Mouse (Mus musculus) adrenal gland, adult 2 months (tissue): Measurements from ENCODE around the gene Mrtfb. TPM values are rescaled to one million over a fixed set of nuclear protein-coding genes. Genes with fewer than 3 reads are reported as not detected.

Experiments used
- DNase-seq: peaks from one replicate; pipeline ENCODE4 v3.0.0; 2021
- polyA plus RNA-seq: library from polyadenylated mRNA; depleted of rRNA; stranded (reverse); fragments of >200 nt; gene quantifications from 2 replicates; pipeline ENCODE4 v1.2.3, GENCODE M21; 2012
- total RNA-seq, 2 experiments: library from RNA; stranded (reverse); gene quantifications; 2 replicates each; pipeline ENCODE4 v1.2.3; 2021

The Mrtfb gene
- total and polyA plus RNA-seq, 3 experiments: 9.1 to 33.8 (median 27.2) TPM

DNA sequence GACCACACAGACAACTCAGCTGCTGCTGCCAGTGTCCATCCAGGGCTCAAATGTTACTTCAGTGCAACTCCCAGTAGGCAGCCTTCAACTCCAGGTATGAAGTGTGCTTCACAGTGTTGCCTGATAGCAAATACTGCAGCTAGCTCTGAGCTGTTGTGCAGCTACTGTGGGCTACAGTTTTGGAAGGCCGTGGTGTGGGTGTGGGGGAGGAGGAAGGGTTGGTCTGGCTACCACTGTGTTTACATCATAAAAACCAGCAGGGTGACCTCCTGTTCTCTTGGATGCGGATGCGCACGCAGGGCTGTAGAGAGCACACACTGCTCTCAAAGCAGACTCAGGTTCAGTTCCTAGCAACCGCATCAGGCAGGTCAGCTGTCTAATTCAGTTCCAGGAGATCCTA is 145.3 kb downstream of the Mrtfb start:
- DNase-seq: no peak

DNA sequence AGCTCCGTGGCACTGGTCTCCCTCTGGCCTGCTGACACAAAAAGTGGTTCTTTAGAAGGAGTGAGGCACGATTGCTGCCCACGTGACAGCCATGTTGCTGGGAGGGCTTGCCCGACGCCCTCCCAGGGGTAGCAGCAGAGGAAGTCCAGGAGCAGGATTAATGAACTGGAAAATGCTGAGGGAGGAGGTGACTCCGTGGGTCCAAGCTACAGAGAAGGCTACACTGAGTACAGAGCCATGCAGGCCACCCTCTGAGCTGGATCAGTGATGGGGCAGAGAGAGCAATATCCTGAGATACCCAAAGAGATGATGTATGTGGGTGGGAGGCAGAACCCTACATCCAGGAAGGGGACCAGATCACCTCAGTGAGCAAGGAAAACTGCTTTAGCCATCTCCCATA is 148.4 kb downstream of the Mrtfb start:
- no peak for DNase-seq

DNA sequence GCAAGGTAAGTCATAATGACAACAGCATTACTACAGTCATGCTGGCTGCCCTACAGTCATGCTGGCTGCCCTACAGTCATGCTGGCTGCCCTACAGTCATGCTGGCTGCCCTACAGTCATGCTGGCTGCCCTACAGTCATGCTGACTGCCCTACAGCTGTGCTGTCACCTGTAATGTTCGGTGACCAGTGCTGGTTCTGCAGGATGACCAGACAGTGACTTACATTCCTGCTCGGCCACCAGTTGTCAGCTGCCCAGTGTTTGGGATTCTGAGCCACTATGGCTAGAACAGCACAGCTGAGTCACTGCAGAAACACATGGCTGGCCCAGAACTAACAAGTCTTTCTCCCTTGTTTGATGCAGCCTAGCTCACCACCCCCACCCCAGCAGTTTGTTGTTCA is 149.1 kb downstream of the Mrtfb start:
- DNase-seq: no peak

DNA sequence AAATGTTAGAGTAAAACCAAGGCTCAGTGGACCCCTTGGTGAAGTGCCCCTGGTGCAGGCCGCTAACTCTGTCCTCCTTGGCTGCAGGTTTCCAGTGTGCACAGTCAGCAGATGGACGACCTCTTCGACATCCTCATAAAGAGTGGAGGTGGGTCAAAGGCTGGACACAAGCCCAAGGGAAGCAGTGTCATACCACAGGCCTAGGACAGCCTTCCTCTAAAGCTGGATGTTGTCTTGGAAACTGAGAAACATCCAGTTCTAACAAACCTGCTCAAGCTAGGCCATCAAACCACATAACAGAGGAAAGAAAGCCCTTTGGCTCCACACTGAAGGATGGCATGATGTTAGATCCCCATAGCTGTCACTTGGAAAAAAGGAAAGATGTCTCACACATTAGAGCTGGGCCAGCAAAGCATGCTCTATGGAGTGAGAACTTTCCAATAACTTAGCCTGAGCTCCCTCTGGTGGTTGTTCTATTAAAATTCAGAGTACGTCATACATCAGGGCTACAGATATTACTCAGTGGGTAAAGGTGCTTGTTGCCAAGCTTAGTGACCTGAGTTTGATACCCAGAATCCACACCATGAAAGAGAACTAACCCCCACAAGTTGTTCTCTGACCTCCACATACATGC is 153.4 kb downstream of the Mrtfb start:
- DNase-seq: peak; percentile 53

DNA sequence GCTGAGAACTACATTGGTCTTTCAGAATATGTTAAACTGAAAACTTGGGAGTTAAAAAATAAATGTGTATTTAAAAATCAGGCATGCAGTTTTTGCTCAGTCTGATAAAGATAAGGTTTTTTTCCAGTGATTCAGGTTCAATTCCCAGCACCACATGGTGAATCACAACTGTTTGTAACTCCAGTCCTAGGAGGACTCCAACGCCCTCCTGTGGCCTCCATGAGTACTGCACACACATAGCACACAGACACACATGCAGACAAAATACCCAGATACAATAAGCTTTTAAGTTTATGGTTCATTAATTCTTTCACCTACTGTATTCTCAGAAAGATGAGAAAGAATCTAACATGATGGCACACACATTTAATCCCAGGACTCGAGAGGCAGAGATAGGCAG is 154.5 kb downstream of the Mrtfb start:
- no peak for DNase-seq

DNA sequence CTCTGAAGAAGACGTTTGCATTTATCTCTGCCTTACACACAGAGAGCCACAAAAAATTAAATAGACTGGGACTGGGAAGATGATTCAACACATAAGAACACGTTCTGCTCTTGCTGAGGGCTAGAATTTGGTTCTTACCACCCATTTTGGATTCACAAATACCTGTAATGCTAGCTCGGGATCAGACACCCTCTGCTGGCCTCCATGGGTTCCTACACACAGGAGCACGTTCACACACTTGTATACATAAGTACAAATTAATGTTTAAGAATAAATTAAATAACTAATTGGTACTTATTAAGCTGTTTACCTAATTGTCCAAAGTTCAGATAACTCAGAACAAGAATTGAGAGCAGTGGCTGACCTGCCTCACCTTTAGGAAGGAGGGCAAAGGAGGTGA is 155.2 kb downstream of the Mrtfb start:
- DNase-seq: no peak

DNA sequence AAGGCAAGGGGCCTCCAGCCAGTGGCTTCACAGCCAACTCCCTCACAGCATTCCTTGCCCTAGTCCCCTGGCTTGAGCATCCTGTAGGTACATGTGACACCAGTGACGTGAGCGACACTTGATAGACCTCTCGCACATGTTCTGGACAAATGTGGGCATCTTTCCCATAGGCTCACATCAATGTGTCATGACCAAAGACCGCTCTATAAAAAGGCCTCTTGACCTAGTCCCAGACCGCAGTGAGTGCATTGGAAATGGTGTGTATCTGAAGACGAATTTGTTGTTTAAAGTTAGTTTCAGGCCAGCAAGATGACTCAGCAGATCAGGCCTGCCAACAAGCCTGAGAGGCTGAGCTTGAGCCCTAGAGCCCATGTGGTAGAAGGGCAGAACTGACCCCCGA is 158.3 kb downstream of the Mrtfb start:
- DNase-seq: peak; percentile 41

DNA sequence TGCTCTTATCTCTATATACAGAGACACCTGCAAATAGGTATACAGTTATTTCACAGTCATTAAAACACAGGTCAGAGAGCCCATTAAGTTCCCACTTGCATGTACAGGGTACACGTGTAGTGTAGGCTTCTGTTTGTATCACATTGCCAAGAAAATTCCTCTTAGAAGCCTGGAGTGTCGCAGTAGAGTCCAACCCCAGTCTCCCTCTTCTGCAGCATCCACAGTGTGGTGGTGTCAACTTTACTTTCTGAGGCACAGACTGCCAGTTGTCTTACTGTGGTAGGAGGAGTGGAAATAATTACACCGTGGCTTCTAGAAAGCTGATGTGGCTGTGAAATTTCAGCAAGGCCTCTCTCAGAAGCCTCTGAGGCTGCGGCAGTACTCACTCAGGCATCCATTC is 158.7 kb downstream of the Mrtfb start:
- no peak for DNase-seq

DNA sequence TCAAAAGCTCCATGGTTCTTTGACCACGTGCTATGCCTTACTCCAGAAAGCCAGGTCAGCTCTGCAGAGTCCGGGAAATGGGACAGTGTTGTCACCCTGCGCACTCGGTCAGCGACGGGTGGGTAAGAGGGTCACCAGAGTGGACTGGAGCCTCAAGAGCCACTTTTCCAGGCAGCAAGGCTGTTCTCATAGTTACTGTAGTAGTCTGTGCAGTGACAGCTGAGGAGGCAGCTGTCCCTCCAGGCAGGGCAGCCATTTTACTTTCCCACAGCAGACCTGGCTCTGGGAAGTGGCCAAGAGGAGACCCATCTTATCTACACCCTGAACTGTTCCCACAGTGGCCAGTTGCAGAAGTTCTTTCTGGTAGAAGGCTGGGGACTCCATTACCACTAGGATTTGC is 159.2 kb downstream of the Mrtfb start:
- DNase-seq: no peak

DNA sequence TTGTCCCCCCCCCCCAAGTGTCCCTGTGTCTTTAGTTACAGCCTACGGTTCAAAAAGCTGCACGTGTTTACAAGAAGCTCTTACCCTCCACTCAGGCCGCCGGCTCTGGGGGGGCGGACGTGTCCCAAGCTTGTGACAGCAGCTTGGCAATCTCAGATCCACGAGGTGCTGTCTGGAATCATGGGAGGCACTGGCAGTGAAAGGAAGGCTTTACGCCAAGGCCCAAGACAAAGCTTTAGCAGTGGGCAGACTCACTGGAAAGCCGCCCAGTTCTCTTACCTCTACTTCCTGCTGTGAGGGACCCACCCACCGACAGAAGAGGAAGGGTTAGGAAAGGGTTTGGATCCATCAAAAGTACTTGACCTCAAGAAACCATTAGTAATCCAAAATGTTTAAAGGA is 160.2 kb downstream of the Mrtfb start:
- no peak for DNase-seq

DNA sequence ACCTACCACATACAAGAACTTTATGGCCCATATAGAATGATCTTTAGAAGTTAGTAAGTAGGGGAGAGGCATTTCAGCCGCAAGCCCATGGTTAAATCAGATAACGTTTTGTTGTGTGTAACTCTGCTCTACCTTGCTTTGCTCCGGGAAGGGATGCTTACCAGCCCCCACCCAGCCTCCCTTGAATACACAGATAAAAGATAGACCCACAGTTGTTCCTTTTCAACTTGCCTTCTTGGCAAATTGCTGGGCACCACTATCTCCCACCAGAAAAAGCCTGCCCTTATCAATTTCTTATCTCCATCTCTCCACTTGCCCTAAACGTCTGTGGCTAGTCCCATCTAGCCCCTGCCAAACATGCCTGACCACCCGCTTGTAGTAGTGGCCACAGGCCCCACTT is 161.6 kb downstream of the Mrtfb start:
- no peak for DNase-seq

DNA sequence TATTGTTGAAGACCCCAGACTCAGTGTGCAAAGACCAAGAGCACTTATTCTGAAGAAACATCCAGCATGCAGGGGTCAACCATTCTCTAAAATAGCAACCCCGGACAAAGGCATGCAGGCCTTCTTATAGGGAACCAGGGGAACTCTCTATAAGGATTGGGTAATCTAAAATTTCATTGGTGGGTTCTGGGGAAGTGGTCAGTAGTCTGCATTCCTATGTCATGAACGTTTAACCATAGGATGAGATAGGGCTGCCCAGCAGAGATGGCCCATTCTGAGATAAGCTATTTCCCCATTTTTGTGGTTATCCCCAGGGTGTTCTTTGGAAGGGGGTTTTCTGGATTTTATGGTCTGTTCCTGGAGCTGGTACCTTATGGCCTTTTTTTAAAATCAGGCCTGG is 163.5 kb downstream of the Mrtfb start:
- no peak for DNase-seq

DNA sequence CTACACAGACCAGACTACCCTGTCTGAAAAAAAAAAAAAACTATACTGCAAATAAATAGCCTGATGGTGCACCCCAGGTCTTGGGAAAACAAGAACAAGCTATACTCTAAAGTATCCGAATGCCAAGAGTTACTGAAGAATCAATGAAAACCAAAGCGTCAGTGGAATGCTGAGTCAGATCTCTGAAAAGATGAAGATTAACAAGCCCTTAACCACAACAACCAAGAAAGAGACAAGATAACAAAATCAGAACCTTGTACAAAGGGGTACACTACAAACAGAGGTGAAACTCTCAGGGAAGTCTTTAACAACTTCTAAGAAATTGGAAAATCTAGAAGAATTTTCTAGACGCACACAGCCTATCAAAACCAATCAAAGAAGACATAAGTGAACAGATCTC is 166.2 kb downstream of the Mrtfb start:
- no peak for DNase-seq

DNA sequence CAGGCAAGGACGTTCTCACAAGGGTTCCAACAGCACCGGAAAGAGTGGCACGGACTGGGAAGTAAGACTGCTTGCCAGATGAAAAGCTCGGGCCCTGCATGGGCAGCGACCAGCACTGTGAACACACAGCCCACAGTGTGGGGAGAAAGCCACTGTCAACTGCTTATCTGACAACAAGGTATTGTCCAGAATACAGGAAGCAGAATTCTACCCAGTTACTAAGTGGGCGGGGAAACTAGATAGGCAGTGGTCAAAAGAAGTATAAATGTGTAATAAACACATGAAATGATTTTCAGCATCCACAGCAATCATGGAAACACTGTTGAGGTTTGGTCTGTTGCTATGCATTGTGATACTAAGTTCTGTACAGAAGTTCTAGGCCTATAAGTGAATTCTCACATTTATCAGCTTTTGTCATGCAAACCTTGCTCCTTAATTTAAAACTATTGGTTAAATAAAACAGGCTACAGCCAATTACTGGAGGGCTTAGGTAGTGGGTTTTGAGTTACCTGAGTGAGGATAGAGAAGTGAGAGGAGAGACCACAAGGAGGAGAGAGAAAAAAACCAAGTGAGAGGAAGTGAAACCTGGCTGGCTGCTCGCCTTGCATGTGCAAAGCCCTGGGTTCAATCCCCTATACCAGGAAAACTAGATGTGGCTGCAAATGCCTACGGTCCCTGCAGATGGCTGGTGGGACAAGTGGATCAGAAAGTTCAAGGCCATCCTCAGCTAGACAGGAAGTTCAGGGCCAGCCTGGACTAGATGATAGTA is 167.5 kb downstream of the Mrtfb start:
- no peak for DNase-seq

DNA sequence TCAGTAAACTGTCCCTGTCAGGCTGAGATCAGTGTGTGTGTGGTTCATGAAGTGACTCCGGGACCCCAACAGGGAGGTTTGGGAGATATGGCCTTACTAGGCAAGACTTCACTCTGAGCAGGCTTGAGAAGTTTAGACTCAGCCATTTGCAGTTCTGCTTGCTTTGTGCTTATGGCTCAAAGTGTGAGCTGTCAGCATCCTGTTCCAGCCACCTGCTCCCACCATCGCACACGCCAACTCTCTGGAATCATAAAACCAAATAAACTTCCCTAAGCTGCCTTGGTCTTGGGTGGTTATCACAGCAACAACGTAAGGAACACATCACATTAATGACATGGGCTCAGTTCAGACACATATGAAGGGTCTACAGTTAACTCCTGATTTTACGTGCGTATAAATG is 169.5 kb downstream of the Mrtfb start:
- DNase-seq: no peak

DNA sequence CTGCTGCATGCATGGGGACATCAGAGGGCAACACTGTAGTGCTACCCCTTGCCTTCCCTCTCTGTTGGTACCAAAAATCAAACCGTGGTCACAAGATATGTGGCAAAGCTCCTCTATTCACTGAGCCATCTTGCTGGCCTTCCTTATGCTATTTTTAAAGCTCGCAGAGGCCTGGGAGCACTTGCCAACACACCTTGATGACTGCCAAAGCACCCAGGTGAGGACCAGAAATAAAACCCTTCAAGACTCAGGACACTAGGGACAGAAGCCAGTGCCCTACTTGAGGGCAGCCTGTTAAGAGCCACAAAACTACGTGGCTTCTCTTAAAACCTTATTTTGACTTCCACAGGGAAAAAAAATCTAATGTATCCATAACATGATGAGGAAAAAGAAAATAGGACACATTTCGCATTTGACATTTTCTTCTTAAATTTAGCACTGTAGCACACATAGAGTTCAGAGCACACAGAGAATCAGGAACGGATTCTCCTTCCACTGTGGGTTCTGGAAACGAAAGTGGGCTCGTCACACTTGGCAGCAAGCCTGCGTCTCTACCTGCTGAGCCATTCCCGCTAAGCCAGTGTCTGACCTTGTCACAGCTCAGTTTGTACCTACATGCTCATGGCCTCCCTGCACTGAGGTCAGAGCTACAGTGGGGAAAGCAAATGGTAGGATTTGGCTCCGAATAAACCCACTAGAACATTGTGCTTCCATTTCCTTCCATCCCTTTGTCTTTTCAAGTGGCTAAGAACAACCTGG is 170.7 kb downstream of the Mrtfb start:
- DNase-seq: no peak

DNA sequence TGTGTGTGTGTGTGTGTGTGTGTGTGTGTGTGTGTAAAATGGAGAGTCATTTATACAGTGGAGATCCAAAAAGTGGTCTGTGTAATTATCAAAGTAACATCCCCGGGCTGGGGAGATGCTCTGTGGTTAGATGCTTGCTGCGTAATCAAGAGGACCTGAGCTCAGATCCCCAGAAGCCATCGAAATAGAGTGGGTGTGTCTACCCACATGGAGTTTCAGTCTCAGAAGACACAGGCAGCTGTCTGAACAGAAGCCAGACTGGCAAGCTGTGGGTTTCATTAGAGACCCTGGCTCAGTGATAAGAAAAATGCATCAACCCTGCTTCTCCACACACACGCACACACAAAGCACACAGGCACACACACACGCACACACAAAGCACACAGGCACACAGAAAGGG is 171.8 kb downstream of the Mrtfb start:
- no peak for DNase-seq

DNA sequence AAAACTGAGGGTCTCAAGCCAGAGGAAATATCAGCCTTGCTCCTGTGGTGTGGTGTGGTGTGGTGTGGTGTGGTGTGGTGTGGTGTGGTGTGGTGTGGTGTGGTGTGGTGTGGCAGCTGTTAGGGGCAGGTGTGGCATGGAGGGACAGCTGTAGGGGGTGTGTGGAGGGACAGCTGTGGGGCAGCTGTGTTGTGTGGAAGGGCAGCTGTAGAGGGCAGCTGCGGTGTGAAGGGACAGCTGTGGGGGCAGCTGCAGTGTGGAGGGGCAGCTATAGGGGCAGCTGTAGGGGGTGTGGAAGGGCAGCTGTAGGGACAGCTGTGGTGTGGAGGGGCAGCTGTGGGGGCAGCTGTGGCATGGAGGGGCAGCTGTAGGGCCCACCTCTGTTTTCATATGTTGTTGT is 172.5 kb downstream of the Mrtfb start:
- DNase-seq: no peak

DNA sequence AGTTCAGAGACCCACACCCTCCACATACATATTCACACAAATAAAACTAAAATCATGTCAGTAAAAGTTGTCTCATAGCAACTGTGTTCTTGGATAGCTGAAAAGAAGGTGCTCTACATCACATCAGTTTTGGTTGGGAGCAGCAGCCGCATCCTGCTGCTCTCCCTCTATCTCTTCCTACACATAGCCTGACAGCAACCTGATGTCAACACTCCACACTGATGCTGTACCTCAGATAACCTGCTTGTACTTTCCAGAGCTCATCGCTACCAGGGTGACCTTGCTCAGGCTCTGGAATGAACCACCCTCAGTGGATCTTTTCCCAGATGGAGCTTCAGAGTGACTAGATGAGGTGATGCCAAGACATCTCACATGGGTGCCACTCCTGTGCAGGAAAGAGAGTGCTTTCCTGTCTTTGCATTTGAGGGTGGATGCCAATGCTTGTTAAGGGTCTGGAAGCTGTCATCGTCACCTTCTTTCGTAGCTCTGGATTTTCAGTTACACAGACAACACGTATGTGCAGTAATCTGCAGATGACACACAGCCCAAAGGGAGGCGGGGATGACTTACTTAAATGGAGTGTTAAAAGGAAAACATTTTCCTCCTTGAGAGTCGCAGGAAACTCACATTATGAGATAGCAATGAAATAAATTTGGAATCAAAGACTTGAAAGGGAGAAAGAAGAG is 173.8 kb downstream of the Mrtfb start:
- no peak for DNase-seq

DNA sequence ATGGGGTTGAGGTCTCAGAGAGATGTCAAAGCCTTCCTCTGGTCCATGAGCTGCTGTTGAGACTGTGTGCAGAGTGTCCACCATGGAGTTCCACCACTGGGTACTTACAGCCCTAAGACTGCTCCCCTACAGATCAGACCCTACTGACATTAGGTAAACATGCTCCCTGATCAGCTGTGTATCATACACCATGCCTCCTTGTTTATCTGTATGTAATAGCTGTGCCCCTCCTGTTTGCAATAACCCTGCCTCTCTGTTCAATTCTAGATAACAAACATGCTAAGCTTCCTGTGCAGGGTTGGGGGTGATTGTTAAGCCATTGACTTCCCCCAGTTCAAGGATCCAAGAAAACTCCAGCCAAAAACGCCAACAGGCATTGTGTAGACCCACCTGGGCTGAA is 174.7 kb downstream of the Mrtfb start:
- DNase-seq: no peak

DNA sequence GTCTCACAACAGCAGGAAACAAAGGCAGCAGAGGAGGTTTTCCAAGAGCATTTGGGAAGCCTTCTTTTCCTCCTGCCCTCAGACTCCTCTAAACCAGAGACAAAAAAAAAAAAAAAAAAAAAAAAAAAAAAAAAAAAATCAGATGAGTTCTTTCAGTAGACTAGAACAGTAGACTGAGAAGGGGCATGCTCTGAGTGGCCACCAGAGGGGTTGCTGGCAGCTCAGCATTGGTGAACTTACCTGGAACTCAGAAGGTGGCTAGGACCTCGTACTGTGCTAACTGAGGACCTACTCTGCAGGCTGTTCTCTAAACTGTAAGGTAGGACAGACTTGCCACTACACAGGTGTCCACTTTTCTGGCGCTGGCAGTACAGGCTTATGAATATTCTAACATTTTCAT is 179.3 kb downstream of the Mrtfb start:
- DNase-seq: no peak

DNA sequence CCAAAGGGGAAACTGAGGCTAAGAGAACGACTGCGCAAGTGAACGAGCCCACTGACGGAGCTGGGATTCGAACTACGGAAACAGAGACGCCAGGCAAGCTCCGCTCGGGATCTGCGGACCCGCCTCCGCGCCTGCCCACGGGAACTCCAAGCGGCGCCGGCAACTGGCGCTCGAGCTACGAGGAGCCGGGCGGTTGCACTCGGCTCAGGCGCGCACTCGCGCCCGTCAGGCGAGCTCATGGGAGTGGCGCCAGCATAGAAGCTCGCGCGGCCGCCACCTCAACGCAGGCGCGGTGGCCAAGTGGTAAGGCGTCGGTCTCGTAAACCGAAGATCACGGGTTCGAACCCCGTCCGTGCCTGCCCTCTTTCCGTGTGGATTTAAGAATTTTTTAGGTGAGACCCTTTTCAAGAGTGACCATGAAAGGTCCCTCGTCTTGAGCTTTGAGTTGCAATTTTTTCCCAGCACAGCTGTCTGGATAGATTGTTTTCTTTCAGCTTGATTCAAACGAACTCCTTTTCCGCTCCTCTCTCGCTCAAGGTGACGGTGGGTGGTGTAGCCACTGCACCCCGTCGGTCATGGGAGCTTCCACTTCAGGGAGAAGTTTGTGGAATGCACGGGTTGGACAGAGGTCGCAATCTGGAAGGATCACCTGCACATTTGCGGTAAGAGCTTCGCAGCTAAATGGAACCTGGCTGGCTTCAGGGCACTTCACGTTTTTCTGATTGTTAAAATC is 180.9 kb downstream of the Mrtfb start:
- DNase-seq: peak; percentile 98
